Mouse (Mus musculus): ENCODE measurements around the gene 2010111I01Rik.

DNA sequence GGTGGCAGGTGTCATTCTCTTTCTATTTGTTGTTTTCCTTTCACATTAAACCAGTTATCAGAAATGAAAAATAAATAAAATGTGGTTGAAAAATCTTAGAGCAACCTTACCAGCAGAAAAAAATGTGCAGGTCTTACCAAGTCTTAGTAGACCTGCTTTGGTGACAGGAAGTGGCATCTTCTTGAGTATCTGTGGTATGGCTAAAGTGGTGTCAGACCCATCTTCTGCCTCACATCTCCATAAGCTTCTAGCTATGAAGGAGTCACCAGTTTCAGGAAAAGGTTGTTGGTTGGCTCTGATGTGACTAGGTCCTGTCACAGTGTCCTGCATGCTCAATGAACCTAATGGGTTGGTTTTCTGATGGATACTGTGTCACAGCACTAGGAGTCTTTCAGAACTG, 176.6 kb downstream of the 2010111I01Rik start:
- TF ChIP-seq EP300 (IDR thresholded peaks at IDR 0.05; ENCODE audit: low read depth) (no peak), CTCF (IDR thresholded peaks at IDR 0.05; ENCODE audit: low read depth) (no peak)

Data from heart, postnatal 0 days (tissue).